Mouse (Mus musculus): ENCODE results near the gene Larp6.

The Larp6 gene

DNA sequence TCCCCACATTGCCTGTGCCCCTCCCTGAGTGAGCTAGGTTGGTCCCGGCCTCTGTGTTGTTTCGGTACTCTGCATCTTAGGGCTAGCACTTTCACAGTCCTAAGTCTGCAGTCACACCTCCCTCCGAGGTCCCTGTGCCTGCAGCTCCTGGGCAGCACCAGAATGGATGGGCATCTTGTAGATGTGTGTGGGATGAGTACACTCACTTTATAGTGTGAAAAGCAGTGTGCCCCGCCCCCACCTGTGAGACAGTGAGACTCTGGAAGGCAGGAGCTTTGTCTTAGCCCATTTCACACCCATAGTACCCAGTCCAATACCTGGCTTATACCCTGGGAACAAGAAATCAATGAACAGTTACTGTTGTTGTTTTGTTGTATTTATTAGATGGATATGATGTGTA lies 2.5 kb downstream of the Larp6 start:
- no peak for DNase-seq (ENCODE audit: low read depth)

DNA sequence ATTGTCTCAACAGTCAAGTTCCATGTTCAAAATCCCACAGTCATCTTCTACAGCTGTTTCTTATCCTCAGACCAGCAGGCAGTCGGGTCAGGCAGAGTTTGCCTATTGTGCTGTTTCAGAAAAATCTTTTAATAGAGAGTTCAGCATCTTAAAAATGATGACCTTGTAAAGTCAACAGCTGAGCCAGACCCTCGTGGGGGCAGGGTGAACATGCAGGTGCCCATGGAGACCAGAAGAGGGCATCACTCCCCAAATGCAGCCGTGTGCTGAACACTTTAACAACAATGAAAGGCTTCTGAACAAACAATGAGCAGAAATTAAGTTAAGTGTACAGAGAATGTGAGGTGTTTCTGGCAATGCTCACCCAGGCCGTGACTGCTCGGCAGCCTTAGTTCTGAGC lies 3.0 kb downstream of the Larp6 start:
- no peak for DNase-seq (ENCODE audit: low read depth)

DNA sequence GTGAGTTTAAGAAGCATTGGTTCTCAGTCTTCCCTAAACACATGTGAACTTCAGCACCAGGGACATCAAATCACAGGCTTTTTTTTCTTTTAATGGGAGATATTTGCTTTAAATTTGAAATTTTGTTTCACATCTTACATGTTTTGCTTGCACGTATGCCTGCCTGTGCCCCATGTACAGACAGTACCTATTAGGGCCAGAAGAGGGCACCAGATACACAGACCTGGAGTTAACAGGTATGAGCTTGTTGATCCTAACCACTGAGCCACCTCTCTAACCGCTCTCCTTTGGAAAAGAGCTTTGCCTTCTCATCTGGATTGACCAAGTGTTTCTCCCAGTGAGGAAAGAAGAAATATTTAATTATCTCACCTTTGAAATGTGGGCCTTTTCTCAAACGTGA lies 5.5 kb downstream of the Larp6 start:
- DNase-seq (ENCODE audit: low read depth): peak; percentile 4

GRCm38 (mm10) chr9:60719687-60720086 lies 6.9 kb downstream of the Larp6 start:
- no peak for DNase-seq (ENCODE audit: low read depth)

GRCm38 (mm10) chr9:60724968-60725367 lies 12.2 kb downstream of the Larp6 start:
- no peak for DNase-seq (ENCODE audit: low read depth)

GRCm38 (mm10) chr9:60734321-60734720 lies 21.5 kb downstream of the Larp6 start:
- no peak for DNase-seq (ENCODE audit: low read depth)

DNA sequence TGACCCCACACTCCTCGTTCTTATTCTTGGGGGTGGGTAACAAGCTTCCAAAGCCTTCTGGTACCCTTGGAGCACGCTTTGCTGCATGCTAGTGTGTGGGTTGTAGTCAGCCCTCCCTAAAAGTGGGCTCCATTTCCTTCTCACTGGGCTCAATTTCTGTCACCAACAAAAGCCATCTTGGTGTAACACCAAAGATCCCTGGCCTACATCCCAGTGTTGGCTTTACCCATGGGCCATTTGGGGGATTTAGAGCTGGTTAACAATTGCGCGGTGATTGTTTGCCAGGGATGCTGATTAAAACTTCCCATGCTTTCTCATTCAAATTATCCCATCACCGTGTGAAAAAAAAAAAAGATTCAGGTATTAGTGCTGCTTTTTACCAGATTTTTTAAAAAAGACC lies 26.3 kb downstream of the Larp6 start:
- no peak for DNase-seq (ENCODE audit: low read depth)

DNA sequence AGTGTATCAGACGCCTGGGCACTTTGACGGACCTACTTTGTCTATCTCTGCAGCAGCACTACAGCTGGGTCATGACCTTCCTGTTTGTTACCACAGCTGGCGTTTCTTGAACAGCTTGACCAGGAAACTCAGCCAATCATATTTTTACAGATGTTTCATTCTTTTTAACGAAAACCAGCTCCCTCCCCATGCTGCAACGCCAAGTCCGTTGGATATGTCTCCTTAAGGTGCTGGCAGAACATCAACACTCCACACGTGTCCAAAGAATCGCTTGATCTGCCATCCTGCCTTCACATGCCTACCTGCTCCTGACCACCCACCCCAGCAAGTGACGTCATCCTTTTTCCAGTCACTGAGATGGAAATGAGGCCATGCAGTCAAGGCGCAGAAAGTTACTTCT lies 28.6 kb downstream of the Larp6 start:
- DNase-seq (ENCODE audit: low read depth): no peak

GRCm38 (mm10) chr9:60742516-60742915 lies 29.7 kb downstream of the Larp6 start:
- DNase-seq (ENCODE audit: low read depth): no peak

- DNase-seq (ENCODE audit: low read depth): no peak
Observed at GRCm38 (mm10) chr9:60743180-60743900, 30.6 kb downstream of the Larp6 start.

DNA sequence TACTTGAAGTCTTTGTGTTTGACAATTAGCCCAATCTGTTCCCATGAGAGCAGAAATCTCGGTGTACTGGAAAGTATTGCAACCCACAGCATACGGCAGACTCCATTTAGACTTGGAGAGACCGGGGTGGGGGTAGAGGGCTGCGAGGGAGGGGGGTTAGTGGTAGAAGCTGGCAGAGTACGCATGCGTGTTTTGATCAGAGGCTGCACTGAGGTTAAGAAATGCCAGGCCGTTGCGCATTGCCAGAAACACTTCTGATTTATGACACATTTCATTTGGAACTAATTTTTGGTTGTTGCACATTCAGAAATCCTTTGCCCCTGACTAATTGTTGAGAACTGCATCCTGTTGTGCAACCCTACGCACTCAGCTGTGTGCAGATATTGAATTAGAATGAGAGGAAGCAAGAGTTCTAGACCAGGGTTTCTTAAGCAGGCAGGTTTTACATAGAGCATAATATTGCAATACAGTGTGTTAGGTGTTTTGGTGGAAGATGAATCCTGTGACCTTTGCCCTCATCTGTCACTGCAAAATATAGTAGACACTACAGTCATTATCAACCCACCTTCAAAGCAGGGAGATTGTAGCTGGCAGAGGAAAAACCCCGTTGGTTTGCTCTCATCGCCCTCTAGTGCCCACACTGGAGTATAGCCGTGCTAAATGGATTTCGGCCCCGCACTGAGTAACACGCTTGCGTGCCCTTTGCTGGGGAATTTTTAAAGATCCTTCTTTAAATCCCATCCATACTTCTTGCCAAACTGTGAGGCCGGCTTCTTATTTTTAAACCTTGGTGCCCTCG lies 31.6 kb downstream of the Larp6 start:
- no peak for DNase-seq (ENCODE audit: low read depth)

- no peak for DNase-seq (ENCODE audit: low read depth)
Observed at GRCm38 (mm10) chr9:60744971-60745370, 32.2 kb downstream of the Larp6 start.

DNA sequence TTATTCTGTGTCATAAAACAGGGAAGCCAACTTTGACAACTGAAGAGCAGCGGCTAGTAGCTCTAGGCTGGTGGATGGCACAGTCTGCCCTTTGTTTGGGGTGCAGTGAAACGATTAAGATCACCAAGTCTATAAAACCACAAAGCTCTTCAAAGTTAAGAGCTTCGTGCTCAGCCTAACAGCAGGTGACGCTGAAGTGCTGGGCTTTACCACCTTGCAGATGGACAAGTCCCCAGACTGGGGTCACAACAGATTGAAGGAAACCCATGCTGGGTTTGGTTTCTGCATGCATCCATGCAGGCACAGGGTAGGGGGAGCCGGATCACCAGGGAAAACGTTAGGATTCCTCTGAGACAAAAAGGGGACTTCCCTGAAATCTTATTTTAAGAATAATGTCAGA lies 33.8 kb downstream of the Larp6 start:
- no peak for DNase-seq (ENCODE audit: low read depth)

GRCm38 (mm10) chr9:60747672-60748071 lies 34.9 kb downstream of the Larp6 start:
- no peak for DNase-seq (ENCODE audit: low read depth)

DNA sequence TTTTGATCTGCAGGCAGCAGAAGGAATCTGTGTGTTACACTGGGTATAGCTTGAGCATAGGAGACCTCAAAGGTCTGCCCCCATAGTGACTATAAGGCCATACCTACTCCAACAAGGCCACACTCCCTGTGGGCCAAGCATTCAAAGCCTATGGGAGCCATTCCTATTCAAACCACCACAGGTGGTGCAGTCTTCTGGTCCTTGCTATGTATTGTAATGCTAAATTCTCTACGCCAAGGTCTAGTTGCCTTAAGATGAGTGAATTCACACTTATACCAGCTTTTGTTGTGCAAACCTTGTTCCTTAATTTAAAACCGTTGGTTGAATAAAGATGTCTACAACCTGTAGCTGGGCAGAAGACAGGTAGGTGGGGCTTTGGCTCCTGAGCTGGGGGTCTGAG lies 35.4 kb downstream of the Larp6 start:
- no peak for DNase-seq (ENCODE audit: low read depth)

DNA sequence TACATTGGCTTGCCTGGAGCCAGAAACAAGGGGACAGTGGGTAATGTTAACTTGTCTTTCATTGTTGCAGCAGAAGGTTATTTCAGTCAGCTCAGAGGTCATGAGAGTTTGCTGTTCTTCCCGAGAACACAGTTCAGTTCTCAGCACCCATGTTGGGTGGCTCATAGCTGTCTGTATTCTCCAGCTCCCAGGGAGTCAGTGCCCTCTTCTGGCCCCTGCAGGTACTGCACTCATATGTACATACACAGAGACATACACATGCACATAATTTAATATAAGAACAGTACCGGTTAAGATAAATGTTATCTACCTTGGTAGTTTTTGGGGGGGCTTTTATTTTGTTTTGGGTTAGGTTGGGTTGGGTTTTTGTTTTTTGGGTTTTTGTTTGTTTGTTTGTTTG lies 36.3 kb downstream of the Larp6 start:
- no peak for DNase-seq (ENCODE audit: low read depth)

GRCm38 (mm10) chr9:60751098-60751497 lies 38.3 kb downstream of the Larp6 start:
- no peak for DNase-seq (ENCODE audit: low read depth)

GRCm38 (mm10) chr9:60751971-60752370 lies 39.2 kb downstream of the Larp6 start:
- DNase-seq (ENCODE audit: low read depth): no peak

GRCm38 (mm10) chr9:60752636-60753035 lies 39.8 kb downstream of the Larp6 start:
- DNase-seq (ENCODE audit: low read depth): no peak

- DNase-seq (ENCODE audit: low read depth): peak; percentile 24
Observed at GRCm38 (mm10) chr9:60756258-60756657, 43.5 kb downstream of the Larp6 start.

- DNase-seq (ENCODE audit: low read depth): no peak
Observed at GRCm38 (mm10) chr9:60756866-60757740, 44.3 kb downstream of the Larp6 start.

- DNase-seq (ENCODE audit: low read depth): no peak
Observed at GRCm38 (mm10) chr9:60757817-60758216, 45.0 kb downstream of the Larp6 start.
